Mouse (Mus musculus): ENCODE results near the gene Gm17660. TPM values are rescaled to one million over a fixed set of nuclear protein-coding genes. Genes with fewer than 3 reads are reported as not detected.

Gm17660 gene
- polyA plus RNA-seq, 1 experiment from 2014 or later: 0.35 TPM

GRCm38 (mm10) chr5:104108879-104109369 is 31.5 kb upstream of the Gm17660 start:
- ATAC-seq (replicated peaks; ENCODE audit: insufficient number of reproducible peaks, insufficient read depth, low FRiP score, low read depth): no peak
- Histone ChIP-seq H3K27ac (peak overlapping the region; percentile 51), H3K9me3 (replicated peaks) (no peaks in the 10 kb centered on the region), H3K4me2 (peak overlapping the region; percentile 26), H3K27me3 (no peaks in the 10 kb centered on the region), H3K36me3 (no peaks in the 10 kb centered on the region), H3K9ac (no peak overlapping the region), H3K4me1 (replicated peaks) (peaks cover 42% of the 10 kb centered on the region), H3K4me3 (peak overlapping the region; percentile 0; the same call in 1 of the 2 replicates)
- WGBS: 29% methylated on average over 18 of the region's 18 CpGs

- Histone ChIP-seq H3K27me3 (no peaks in the 10 kb centered on the region), H3K36me3 (no peaks in the 10 kb centered on the region), H3K9me3 (replicated peaks) (no peaks in the 10 kb centered on the region), H3K4me3 (no peak overlapping the region), H3K27ac (peak overlapping the region; percentile 51), H3K4me1 (replicated peaks) (peaks cover 40% of the 10 kb centered on the region), H3K9ac (no peak overlapping the region), H3K4me2 (peak overlapping the region; percentile 26)
- 64% methylated on average over 11 of the region's 11 CpGs for WGBS
- no peak for ATAC-seq (replicated peaks; ENCODE audit: insufficient number of reproducible peaks, insufficient read depth, low FRiP score, low read depth)
These were observed 30.9 kb upstream of the Gm17660 start for GRCm38 (mm10) chr5:104108127-104108875.

DNA sequence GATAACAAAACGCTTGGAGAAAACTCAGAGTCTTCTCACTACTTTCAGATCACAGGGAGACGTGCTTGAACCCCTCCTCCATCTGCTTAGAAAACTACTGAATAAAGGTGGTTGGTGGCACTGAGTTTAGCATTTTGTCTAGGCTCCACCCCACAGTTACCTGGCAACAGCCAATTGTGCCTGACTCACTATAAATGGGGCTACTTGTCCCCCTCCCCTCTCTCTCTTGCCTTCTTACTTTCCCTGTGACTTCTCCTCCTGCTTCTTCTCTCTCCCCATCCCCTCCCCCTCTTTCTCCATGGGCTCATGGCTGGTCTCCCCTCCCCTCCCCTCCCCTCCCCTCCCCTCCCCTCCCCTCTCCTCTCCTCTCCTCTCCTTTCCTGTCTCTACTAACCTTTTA is 26.7 kb upstream of the Gm17660 start:
- no peak overlapping the region for H3K9ac ChIP-seq
- 78% methylated on average over 2 of the region's 2 CpGs for WGBS
- H3K27me3 ChIP-seq: no peaks in the 10 kb centered on the region
- H3K4me3 ChIP-seq: no peak overlapping the region
- H3K27ac ChIP-seq: no peak overlapping the region
- H3K4me1 ChIP-seq (replicated peaks): peaks cover 29% of the 10 kb centered on the region
- no peak overlapping the region for H3K4me2 ChIP-seq
- H3K36me3 ChIP-seq: no peaks in the 10 kb centered on the region
- ATAC-seq (replicated peaks; ENCODE audit: insufficient number of reproducible peaks, insufficient read depth, low FRiP score, low read depth): no peak
- H3K9me3 ChIP-seq (replicated peaks): no peaks in the 10 kb centered on the region

DNA sequence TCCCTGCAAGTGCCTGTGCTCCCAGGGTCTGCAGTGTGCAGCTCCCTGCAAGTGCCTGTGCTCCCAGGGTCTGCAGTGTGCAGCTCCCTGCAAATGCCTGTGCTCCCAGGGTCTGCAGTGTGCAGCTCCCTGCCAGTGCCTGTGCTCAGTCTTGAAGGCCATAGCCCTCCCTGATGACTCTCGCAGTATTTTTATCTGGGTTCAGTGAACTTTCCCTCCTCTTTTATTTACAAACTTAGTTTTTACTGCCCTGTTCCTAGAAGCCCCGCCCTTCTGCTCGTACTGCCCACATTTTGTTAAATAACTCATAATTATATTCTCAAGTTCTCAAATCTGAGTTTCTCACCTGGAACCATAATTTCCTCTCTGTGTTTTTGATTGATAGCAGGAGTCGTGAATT is 25.8 kb upstream of the Gm17660 start:
- no peaks in the 10 kb centered on the region for H3K9me3 ChIP-seq (replicated peaks)
- H3K9ac ChIP-seq: no peak overlapping the region
- no peak overlapping the region for H3K4me3 ChIP-seq
- peaks cover 20% of the 10 kb centered on the region for H3K4me1 ChIP-seq (replicated peaks)
- no peak overlapping the region for H3K27ac ChIP-seq
- H3K36me3 ChIP-seq: no peaks in the 10 kb centered on the region
- H3K4me2 ChIP-seq: no peak overlapping the region
- WGBS: 64% methylated on average over 4 of the region's 4 CpGs
- H3K27me3 ChIP-seq: no peaks in the 10 kb centered on the region
- no peak for ATAC-seq (replicated peaks; ENCODE audit: insufficient number of reproducible peaks, insufficient read depth, low FRiP score, low read depth)

GRCm38 (mm10) chr5:104101678-104102531 is 24.5 kb upstream of the Gm17660 start:
- no peak for ATAC-seq (replicated peaks; ENCODE audit: insufficient number of reproducible peaks, insufficient read depth, low FRiP score, low read depth)
- Histone ChIP-seq H3K4me1 (replicated peaks) (peaks cover 12% of the 10 kb centered on the region), H3K4me2 (no peak overlapping the region), H3K4me3 (no peak overlapping the region), H3K27ac (no peak overlapping the region), H3K27me3 (no peaks in the 10 kb centered on the region), H3K9ac (no peak overlapping the region), H3K9me3 (replicated peaks) (no peaks in the 10 kb centered on the region), H3K36me3 (no peaks in the 10 kb centered on the region)
- WGBS: 35% methylated on average over 10 of the region's 10 CpGs

DNA sequence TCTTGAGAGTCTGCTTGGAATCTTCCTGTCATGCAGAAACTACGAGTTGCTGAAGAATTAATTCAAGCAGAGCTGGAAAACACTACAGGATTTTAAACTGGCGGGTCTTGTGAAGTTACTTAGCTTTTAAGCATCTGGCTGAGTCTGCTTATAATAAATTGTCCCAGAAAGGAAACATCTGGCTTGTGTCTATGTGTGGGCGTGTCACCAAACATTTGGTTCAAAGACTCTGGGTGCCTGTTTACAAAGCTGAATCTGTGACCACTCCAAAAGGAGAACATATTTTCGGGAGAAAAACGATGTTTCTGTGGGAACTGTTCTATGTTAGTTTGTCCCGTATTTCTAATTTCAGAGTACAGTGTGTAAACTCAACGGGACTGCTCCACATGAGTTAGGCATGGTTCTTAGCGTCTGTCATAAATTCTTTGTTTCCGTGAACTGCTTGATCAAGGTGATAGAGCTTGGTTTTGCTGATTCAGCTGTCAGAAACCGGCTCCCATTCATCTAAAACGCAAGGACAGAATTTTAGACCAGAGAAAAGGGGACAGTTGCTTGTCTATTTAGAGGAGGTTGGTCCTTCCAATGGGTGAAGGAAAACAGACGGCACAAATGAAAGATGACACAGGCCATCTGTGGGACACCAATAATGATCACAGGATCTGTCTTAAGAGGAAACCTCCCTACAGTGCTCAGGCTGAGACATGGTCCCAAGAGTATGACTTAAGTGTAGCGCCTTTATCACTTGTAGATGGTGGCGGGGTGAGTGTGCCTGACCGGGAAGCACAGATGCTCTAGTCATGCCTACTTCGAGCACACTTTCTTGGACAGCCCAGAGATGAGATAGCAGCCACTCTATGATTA is 18.9 kb upstream of the Gm17660 start:
- Histone ChIP-seq H3K27me3 (no peaks in the 10 kb centered on the region), H3K4me2 (no peak overlapping the region), H3K27ac (peak overlapping the region; percentile 53)

DNA sequence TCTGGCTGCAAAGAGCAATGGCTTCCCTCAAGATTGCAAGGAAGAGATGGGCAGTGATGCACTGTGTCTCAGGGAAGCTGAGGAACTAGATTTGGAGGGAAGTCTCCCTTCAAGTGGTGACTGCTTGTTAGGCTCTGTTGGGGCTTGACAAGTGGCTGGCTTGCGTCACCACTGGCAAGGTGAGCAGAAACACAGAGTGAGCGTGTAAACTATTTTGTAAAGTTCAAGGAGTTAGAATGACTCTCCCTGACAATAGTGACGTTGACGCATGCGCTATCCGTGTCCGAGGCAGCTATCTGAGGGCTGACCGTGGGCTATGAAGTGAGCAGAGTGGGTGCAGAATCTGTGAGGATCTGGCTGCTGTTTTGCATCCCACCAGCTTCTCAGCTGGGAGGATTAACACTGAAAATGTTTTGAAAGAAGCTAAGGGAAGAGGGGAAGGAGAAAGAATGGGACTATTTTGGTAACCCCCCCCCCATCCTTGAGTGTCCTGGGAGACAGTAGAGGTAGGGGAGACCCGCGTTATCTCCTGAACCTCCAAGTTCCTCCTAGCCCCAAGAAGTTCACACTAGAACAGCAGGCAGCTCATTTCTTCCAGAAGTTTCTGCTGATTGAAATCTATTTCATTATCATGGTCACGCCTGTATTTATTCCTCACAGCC is 18.1 kb upstream of the Gm17660 start:
- Histone ChIP-seq H3K9ac (no peak overlapping the region), H3K4me2 (peak overlapping the region; percentile 25), H3K4me1 (replicated peaks) (peaks cover 8% of the 10 kb centered on the region), H3K36me3 (no peaks in the 10 kb centered on the region), H3K4me3 (no peak overlapping the region), H3K27ac (peak overlapping the region; percentile 52), H3K9me3 (replicated peaks) (no peaks in the 10 kb centered on the region), H3K27me3 (no peaks in the 10 kb centered on the region)
- ATAC-seq (replicated peaks; ENCODE audit: insufficient number of reproducible peaks, insufficient read depth, low FRiP score, low read depth): no peak
- 37% methylated on average over 11 of the region's 11 CpGs for WGBS

More for the DNA sequence above, 18.9 kb upstream of the Gm17660 start:
- Histone ChIP-seq H3K4me1 (replicated peaks) (peaks cover 8% of the 10 kb centered on the region), H3K9ac (no peak overlapping the region), H3K36me3 (no peaks in the 10 kb centered on the region), H3K9me3 (replicated peaks) (no peaks in the 10 kb centered on the region), H3K4me3 (no peak overlapping the region)
- WGBS: 56% methylated on average over 16 of the region's 16 CpGs
- ATAC-seq (replicated peaks; ENCODE audit: insufficient number of reproducible peaks, insufficient read depth, low FRiP score, low read depth): no peak

DNA sequence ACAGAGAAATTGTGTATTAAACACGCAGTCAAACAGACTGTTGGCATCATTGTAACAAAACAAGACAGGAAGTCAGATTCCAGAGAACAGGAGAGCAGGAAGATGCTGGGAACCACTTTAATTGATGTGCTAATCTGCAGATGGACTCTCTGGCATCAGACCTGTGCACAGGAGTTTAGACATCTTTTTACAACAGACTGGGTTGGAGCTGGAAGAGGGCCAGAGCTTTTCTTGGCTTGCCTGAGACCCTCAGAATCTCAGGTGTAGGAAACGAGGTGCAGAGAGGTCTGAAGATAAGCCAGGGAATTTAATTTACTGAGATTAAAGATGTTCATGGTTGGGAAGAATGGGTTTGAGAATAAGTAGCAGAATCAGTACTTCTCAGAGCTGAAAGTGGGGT is 12.3 kb upstream of the Gm17660 start:
- no peaks in the 10 kb centered on the region for H3K27me3 ChIP-seq
- peaks cover 7% of the 10 kb centered on the region for H3K36me3 ChIP-seq
- 62% methylated on average over 2 of the region's 2 CpGs for WGBS
- H3K4me2 ChIP-seq: no peak overlapping the region
- no peaks in the 10 kb centered on the region for H3K9me3 ChIP-seq (replicated peaks)
- no peak overlapping the region for H3K27ac ChIP-seq
- no peak overlapping the region for H3K4me3 ChIP-seq
- no peaks in the 10 kb centered on the region for H3K4me1 ChIP-seq (replicated peaks)
- H3K9ac ChIP-seq: no peak overlapping the region
- ATAC-seq (replicated peaks; ENCODE audit: insufficient number of reproducible peaks, insufficient read depth, low FRiP score, low read depth): no peak

DNA sequence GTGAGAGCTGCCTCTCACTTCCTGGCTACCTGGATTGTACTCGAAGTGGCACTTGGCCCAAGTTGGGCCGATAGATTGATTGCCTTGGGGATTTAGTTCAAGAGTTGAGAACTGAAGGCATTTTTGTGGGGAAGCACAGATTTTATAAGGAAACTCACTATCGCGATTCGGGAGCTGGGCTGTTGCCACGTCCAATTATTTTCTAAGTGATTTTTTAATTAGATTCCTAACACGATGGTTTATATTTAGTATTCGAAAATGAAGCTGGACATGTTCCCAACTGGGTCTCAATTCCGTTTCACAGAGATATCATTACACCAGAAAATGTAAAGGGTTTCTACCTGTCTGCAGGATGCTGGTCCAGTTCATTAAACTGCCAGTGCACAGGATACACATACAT is 8.0 kb upstream of the Gm17660 start:
- H3K36me3 ChIP-seq: peaks cover 7% of the 10 kb centered on the region
- no peak overlapping the region for H3K9ac ChIP-seq

GRCm38 (mm10) chr5:104080736-104081135 is 3.3 kb upstream of the Gm17660 start:
- Histone ChIP-seq H3K27me3 (no peaks in the 10 kb centered on the region), H3K27ac (no peak overlapping the region), H3K9ac (no peak overlapping the region), H3K4me2 (no peak overlapping the region), H3K36me3 (no peaks in the 10 kb centered on the region), H3K4me3 (no peak overlapping the region), H3K9me3 (replicated peaks) (no peaks in the 10 kb centered on the region), H3K4me1 (replicated peaks) (no peaks in the 10 kb centered on the region)
- no peak for ATAC-seq (replicated peaks; ENCODE audit: insufficient number of reproducible peaks, insufficient read depth, low FRiP score, low read depth)
- WGBS: 79% methylated on average over 6 of the region's 6 CpGs

More for the DNA sequence above, 8.0 kb upstream of the Gm17660 start:
- H3K27me3 ChIP-seq: no peaks in the 10 kb centered on the region
- no peak overlapping the region for H3K4me2 ChIP-seq
- no peaks in the 10 kb centered on the region for H3K4me1 ChIP-seq (replicated peaks)
- no peak overlapping the region for H3K27ac ChIP-seq
- no peak for ATAC-seq (replicated peaks; ENCODE audit: insufficient number of reproducible peaks, insufficient read depth, low FRiP score, low read depth)
- no peak overlapping the region for H3K4me3 ChIP-seq
- no peaks in the 10 kb centered on the region for H3K9me3 ChIP-seq (replicated peaks)
- 86% methylated on average over 9 of the region's 9 CpGs for WGBS
